Mouse (Mus musculus): ENCODE measurements around the gene Flywch2. TPM values are rescaled to one million over a fixed set of nuclear protein-coding genes. Genes with fewer than 3 reads are reported as not detected.

Flywch2 gene
- polyA plus RNA-seq, 1 experiment from 2014 or later, result 21.5 TPM

GRCm38 (mm10) chr17:23770896-23771283 lies 15.0 kb downstream of the Flywch2 start:
- peak overlapping the region; percentile 77 for H3K4me2 ChIP-seq (ENCODE audit: low read length)
- no peaks in the 10 kb centered on the region for H3K9me3 ChIP-seq (ENCODE audit: control insufficient read depth, low read length)
- 0 out of 2 replicates have a peak, but pooled peaks cover 7% of the 10 kb centered on the region for H3K4me1 ChIP-seq (replicated peaks; ENCODE audit: control insufficient read depth, insufficient read depth, low read length)
- WGBS, result 1% methylated on average over 19 of the region's 19 CpGs
- peak overlapping the region; percentile 90 for H3K4me3 ChIP-seq (ENCODE audit: low read depth, low read length)
- no peaks in the 10 kb centered on the region for H3K36me3 ChIP-seq (ENCODE audit: control insufficient read depth, insufficient read depth, low read length)
- peak overlapping the region; percentile 93 for H3K9ac ChIP-seq (ENCODE audit: low read length)
- H3K27me3 ChIP-seq (replicated peaks; ENCODE audit: control insufficient read depth, insufficient read depth, low read length), result no peaks in the 10 kb centered on the region
- DNase-seq (ENCODE audit: low spot score) (no peak), ATAC-seq (replicated peaks; ENCODE audit: low FRiP score, low TSS enrichment, low read depth) (peak; percentile 25)
- H3K27ac ChIP-seq (ENCODE audit: low read depth), result 0 out of 2 replicates have a peak overlapping the region, but pooled peaks have one; percentile 12

GRCm38 (mm10) chr17:23770493-23770892 lies 15.4 kb downstream of the Flywch2 start:
- no peak overlapping the region for H3K27ac ChIP-seq (ENCODE audit: low read depth)
- no peaks in the 10 kb centered on the region for H3K36me3 ChIP-seq (ENCODE audit: control insufficient read depth, insufficient read depth, low read length)
- H3K27me3 ChIP-seq (replicated peaks; ENCODE audit: control insufficient read depth, insufficient read depth, low read length), result no peaks in the 10 kb centered on the region
- no peak for ATAC-seq (replicated peaks; ENCODE audit: low FRiP score, low TSS enrichment, low read depth)
- peak overlapping the region; percentile 93 for H3K9ac ChIP-seq (ENCODE audit: low read length)
- H3K4me1 ChIP-seq (replicated peaks; ENCODE audit: control insufficient read depth, insufficient read depth, low read length), result 0 out of 2 replicates have a peak, but pooled peaks cover 7% of the 10 kb centered on the region
- no peaks in the 10 kb centered on the region for H3K9me3 ChIP-seq (ENCODE audit: control insufficient read depth, low read length)
- peak overlapping the region; percentile 90 for H3K4me3 ChIP-seq (ENCODE audit: low read depth, low read length)
- H3K4me2 ChIP-seq (ENCODE audit: low read length), result peak overlapping the region; percentile 77
- DNase-seq (ENCODE audit: low spot score), result no peak
- 26% methylated on average over 2 of the region's 2 CpGs for WGBS

- no peak for DNase-seq (ENCODE audit: low spot score)
- no peak overlapping the region for H3K27ac ChIP-seq (ENCODE audit: low read depth)
- no peak overlapping the region for H3K9ac ChIP-seq (ENCODE audit: low read length)
- no peaks in the 10 kb centered on the region for H3K27me3 ChIP-seq (replicated peaks; ENCODE audit: control insufficient read depth, insufficient read depth, low read length)
- no peak overlapping the region for H3K4me2 ChIP-seq (ENCODE audit: low read length)
- H3K9me3 ChIP-seq (ENCODE audit: control insufficient read depth, low read length), result no peaks in the 10 kb centered on the region
- no peak overlapping the region for H3K4me3 ChIP-seq (ENCODE audit: low read depth, low read length)
- H3K4me1 ChIP-seq (replicated peaks; ENCODE audit: control insufficient read depth, insufficient read depth, low read length), result no peaks in the 10 kb centered on the region
- 96% methylated on average over 11 of the region's 11 CpGs for WGBS
- H3K36me3 ChIP-seq (ENCODE audit: control insufficient read depth, insufficient read depth, low read length), result peaks cover 46% of the 10 kb centered on the region
- no peak for ATAC-seq (replicated peaks; ENCODE audit: low FRiP score, low TSS enrichment, low read depth)
Measured at GRCm38 (mm10) chr17:23762976-23763375, 22.9 kb downstream of the Flywch2 start.

GRCm38 (mm10) chr17:23761155-23761554 lies 24.7 kb downstream of the Flywch2 start:
- no peaks in the 10 kb centered on the region for H3K9me3 ChIP-seq (ENCODE audit: control insufficient read depth, low read length)
- no peak for DNase-seq (ENCODE audit: low spot score)
- peaks cover 62% of the 10 kb centered on the region for H3K36me3 ChIP-seq (ENCODE audit: control insufficient read depth, insufficient read depth, low read length)

GRCm38 (mm10) chr17:23760231-23760630 lies 25.6 kb downstream of the Flywch2 start:
- Histone ChIP-seq H3K4me2 (ENCODE audit: low read length) (no peak overlapping the region), H3K4me3 (ENCODE audit: low read depth, low read length) (no peak overlapping the region), H3K27me3 (replicated peaks; ENCODE audit: control insufficient read depth, insufficient read depth, low read length) (no peaks in the 10 kb centered on the region), H3K4me1 (replicated peaks; ENCODE audit: control insufficient read depth, insufficient read depth, low read length) (no peaks in the 10 kb centered on the region), H3K27ac (ENCODE audit: low read depth) (no peak overlapping the region), H3K9ac (ENCODE audit: low read length) (no peak overlapping the region), H3K36me3 (ENCODE audit: control insufficient read depth, insufficient read depth, low read length) (peaks cover 72% of the 10 kb centered on the region), H3K9me3 (ENCODE audit: control insufficient read depth, low read length) (no peaks in the 10 kb centered on the region)
- 92% methylated on average over 9 of the region's 9 CpGs for WGBS
- no peak for ATAC-seq (replicated peaks; ENCODE audit: low FRiP score, low TSS enrichment, low read depth)
- DNase-seq (ENCODE audit: low spot score), result no peak

More at GRCm38 (mm10) chr17:23761155-23761554, 24.7 kb downstream of the Flywch2 start:
- Histone ChIP-seq H3K27me3 (replicated peaks; ENCODE audit: control insufficient read depth, insufficient read depth, low read length) (no peaks in the 10 kb centered on the region), H3K4me3 (ENCODE audit: low read depth, low read length) (no peak overlapping the region), H3K27ac (ENCODE audit: low read depth) (no peak overlapping the region), H3K4me2 (ENCODE audit: low read length) (no peak overlapping the region), H3K4me1 (replicated peaks; ENCODE audit: control insufficient read depth, insufficient read depth, low read length) (no peaks in the 10 kb centered on the region), H3K9ac (ENCODE audit: low read length) (no peak overlapping the region)
- 92% methylated on average over 3 of the region's 3 CpGs for WGBS
- no peak for ATAC-seq (replicated peaks; ENCODE audit: low FRiP score, low TSS enrichment, low read depth)

- 86% methylated on average over 8 of the region's 8 CpGs for WGBS
- no peak for DNase-seq (ENCODE audit: low spot score)
- H3K36me3 ChIP-seq (ENCODE audit: control insufficient read depth, insufficient read depth, low read length), result peaks cover 81% of the 10 kb centered on the region
Measured at GRCm38 (mm10) chr17:23758801-23759200, 27.1 kb downstream of the Flywch2 start.

GRCm38 (mm10) chr17:23757581-23757980 lies 28.3 kb downstream of the Flywch2 start:
- Histone ChIP-seq H3K27ac (ENCODE audit: low read depth) (no peak overlapping the region), H3K4me2 (ENCODE audit: low read length) (no peak overlapping the region), H3K27me3 (replicated peaks; ENCODE audit: control insufficient read depth, insufficient read depth, low read length) (no peaks in the 10 kb centered on the region), H3K4me1 (replicated peaks; ENCODE audit: control insufficient read depth, insufficient read depth, low read length) (no peaks in the 10 kb centered on the region), H3K9me3 (ENCODE audit: control insufficient read depth, low read length) (no peaks in the 10 kb centered on the region), H3K9ac (ENCODE audit: low read length) (no peak overlapping the region), H3K36me3 (ENCODE audit: control insufficient read depth, insufficient read depth, low read length) (peaks cover 90% of the 10 kb centered on the region), H3K4me3 (ENCODE audit: low read depth, low read length) (no peak overlapping the region)
- 92% methylated on average over 9 of the region's 9 CpGs for WGBS
- DNase-seq (ENCODE audit: low spot score) (no peak), ATAC-seq (replicated peaks; ENCODE audit: low FRiP score, low TSS enrichment, low read depth) (no peak)

More at GRCm38 (mm10) chr17:23758801-23759200, 27.1 kb downstream of the Flywch2 start:
- H3K27me3 ChIP-seq (replicated peaks; ENCODE audit: control insufficient read depth, insufficient read depth, low read length), result no peaks in the 10 kb centered on the region
- no peak for ATAC-seq (replicated peaks; ENCODE audit: low FRiP score, low TSS enrichment, low read depth)
- H3K9me3 ChIP-seq (ENCODE audit: control insufficient read depth, low read length), result no peaks in the 10 kb centered on the region
- no peak overlapping the region for H3K27ac ChIP-seq (ENCODE audit: low read depth)
- no peak overlapping the region for H3K4me3 ChIP-seq (ENCODE audit: low read depth, low read length)
- no peaks in the 10 kb centered on the region for H3K4me1 ChIP-seq (replicated peaks; ENCODE audit: control insufficient read depth, insufficient read depth, low read length)
- no peak overlapping the region for H3K9ac ChIP-seq (ENCODE audit: low read length)
- no peak overlapping the region for H3K4me2 ChIP-seq (ENCODE audit: low read length)

- Histone ChIP-seq H3K36me3 (ENCODE audit: control insufficient read depth, insufficient read depth, low read length) (peaks cover 80% of the 10 kb centered on the region), H3K9ac (ENCODE audit: low read length) (no peak overlapping the region), H3K27me3 (replicated peaks; ENCODE audit: control insufficient read depth, insufficient read depth, low read length) (no peaks in the 10 kb centered on the region), H3K4me2 (ENCODE audit: low read length) (no peak overlapping the region), H3K4me3 (ENCODE audit: low read depth, low read length) (no peak overlapping the region), H3K4me1 (replicated peaks; ENCODE audit: control insufficient read depth, insufficient read depth, low read length) (no peaks in the 10 kb centered on the region), H3K27ac (ENCODE audit: low read depth) (no peak overlapping the region), H3K9me3 (ENCODE audit: control insufficient read depth, low read length) (no peaks in the 10 kb centered on the region)
- no peak for DNase-seq (ENCODE audit: low spot score)
- WGBS, result 91% methylated on average over 13 of the region's 13 CpGs
- ATAC-seq (replicated peaks; ENCODE audit: low FRiP score, low TSS enrichment, low read depth), result no peak
Measured at GRCm38 (mm10) chr17:23755689-23756088, 30.2 kb downstream of the Flywch2 start.

- no peaks in the 10 kb centered on the region for H3K9me3 ChIP-seq (ENCODE audit: control insufficient read depth, low read length)
- 77% methylated on average over 11 of the region's 11 CpGs for WGBS
- no peak overlapping the region for H3K4me3 ChIP-seq (ENCODE audit: low read depth, low read length)
- ATAC-seq (replicated peaks; ENCODE audit: low FRiP score, low TSS enrichment, low read depth) (no peak), DNase-seq (ENCODE audit: low spot score) (no peak)
- no peak overlapping the region for H3K27ac ChIP-seq (ENCODE audit: low read depth)
- no peak overlapping the region for H3K9ac ChIP-seq (ENCODE audit: low read length)
- peaks cover 14% of the 10 kb centered on the region for H3K4me1 ChIP-seq (replicated peaks; ENCODE audit: control insufficient read depth, insufficient read depth, low read length)
- H3K27me3 ChIP-seq (replicated peaks; ENCODE audit: control insufficient read depth, insufficient read depth, low read length), result peaks cover 35% of the 10 kb centered on the region
- peaks cover 28% of the 10 kb centered on the region for H3K36me3 ChIP-seq (ENCODE audit: control insufficient read depth, insufficient read depth, low read length)
- H3K4me2 ChIP-seq (ENCODE audit: low read length), result peak overlapping the region; percentile 5; the same call in 1 of the 2 replicates
Measured at GRCm38 (mm10) chr17:23749400-23750191, 36.3 kb downstream of the Flywch2 start.
